Mouse (Mus musculus) neural tube, embryonic 12.5 days (tissue): ENCODE results near the gene Vmn1r84. TPM values are rescaled to one million over a fixed set of nuclear protein-coding genes. Genes with fewer than 3 reads are reported as not detected.

Source experiments
- ATAC-seq: fragments of 200-750 bp; cut with Nextera tagmentation; 2 replicates; pipeline ENCODE4 v1.8.0; 2017; ENCODE audit warnings: low read depth, mild to moderate bottlenecking, moderate TSS enrichment, moderate library complexity; ENCODE audit not compliant: low FRiP score
- H3K27ac ChIP-seq: fragments of 300-500 bp; sonication (generic); 2 replicates; pipeline ENCODE4 v1.5.1; 2016
- H3K27me3 ChIP-seq: fragments of 300-500 bp; sonication (generic); replicated peaks from 2 replicates; pipeline ENCODE4 v1.6.1; 2016; ENCODE audit warnings: mild to moderate bottlenecking
- H3K36me3 ChIP-seq: fragments of 300-500 bp; sonication (generic); 2 replicates; pipeline ENCODE4 v1.6.1; 2016; ENCODE audit warnings: mild to moderate bottlenecking
- H3K4me1 ChIP-seq: fragments of 300-500 bp; sonication (generic); 2 replicates; pipeline ENCODE4 v1.6.1; 2016
- H3K4me2 ChIP-seq: fragments of 300-500 bp; sonication (generic); replicated peaks from 2 replicates; pipeline ENCODE4 v1.6.1; 2016; ENCODE audit warnings: mild to moderate bottlenecking
- H3K4me3 ChIP-seq: fragments of 300-500 bp; sonication (generic); 2 replicates; pipeline ENCODE4 v1.5.1; 2016
- H3K9ac ChIP-seq: fragments of 300-500 bp; sonication (generic); 2 replicates; pipeline ENCODE4 v1.6.1; 2016; ENCODE audit warnings: mild to moderate bottlenecking
- H3K9me3 ChIP-seq: fragments of 300-500 bp; sonication (generic); 2 replicates; pipeline ENCODE4 v1.6.1; 2016; ENCODE audit warnings: mild to moderate bottlenecking
- WGBS: fragments of 180-500 bp; shearing (Covaris S2); methylation state at CpG from one replicate; pipeline ENCODE4 v1.1.7; 2016; 5-methylcytosine and 5-hydroxymethylcytosine counted together
- microRNA-seq: library from miRNA; unstranded; fragments of <30 nt; microRNA quantifications from one replicate; pipeline ENCODE4, GENCODE M21; 2017
- polyA plus RNA-seq: library from polyadenylated mRNA; unstranded; fragments of >200 nt; fragmentation: Nextera tagmentation; extraction: Ambion mirVana; gene quantifications from 2 replicates; pipeline ENCODE4 v1.2.1, GENCODE M21; 2016

Gene Vmn1r84
- polyA plus RNA-seq, result 0.05 TPM in 1 of 2 replicates, not detected in the other

DNA sequence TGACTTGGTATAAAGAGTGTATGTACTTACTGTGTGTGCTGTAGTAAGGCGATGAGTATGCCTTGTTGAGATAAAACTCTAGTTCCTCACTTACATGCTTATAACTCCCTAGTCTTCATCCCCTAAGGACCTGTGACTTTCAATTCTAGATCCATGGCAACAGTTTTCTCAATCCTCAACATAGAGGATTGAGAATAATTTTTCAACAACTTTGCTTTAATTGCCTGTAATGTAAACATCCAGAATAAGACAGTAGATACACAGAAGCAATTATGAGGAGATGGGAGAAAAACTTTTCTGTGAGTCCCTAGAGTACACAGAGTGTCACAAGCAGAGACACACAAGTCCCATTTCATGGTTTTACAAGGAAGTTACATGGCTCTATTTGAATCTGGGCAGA is at the start of gene Vmn1r84:
Vmn1r84 (minus strand) TSS at position 101 of the 400 bp plus-strand sequence.
- Histone ChIP-seq H3K9ac (no peak within 1 kb of the TSS), H3K4me3 (no peak within 1 kb of the TSS), H3K27ac (no peak within 1 kb of the TSS), H3K27me3 (no peaks in the 10 kb centered on the region), H3K9me3 (peaks cover 3% of the 10 kb centered on the region; the same call in 1 of the 2 replicates), H3K4me2 (no peak within 1 kb of the TSS), H3K4me1 (no peaks in the 10 kb centered on the region), H3K36me3 (no peaks in the 10 kb centered on the region)
- WGBS, result 69% methylated on average over 1 of the region's 1 CpGs
- no peak for ATAC-seq

DNA sequence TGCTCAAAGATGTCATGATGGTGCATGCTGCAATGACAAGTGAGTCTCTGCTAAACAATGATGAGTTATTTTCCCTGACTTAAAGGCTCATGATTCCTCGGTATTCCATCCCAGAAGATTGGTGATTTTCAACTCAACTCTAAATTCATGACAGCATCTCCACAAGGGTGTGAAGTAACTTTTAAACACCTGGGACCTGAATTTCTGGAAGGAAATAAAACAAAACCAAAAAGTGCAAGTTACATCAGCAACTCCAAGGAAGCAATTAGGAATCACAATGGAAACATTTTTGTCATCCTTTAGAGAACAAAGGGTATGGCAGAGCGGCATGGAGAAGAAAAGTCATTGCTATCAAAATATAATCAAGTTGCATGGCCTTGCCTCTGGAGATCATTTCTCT is 39.7 kb downstream of the Vmn1r84 start, which contains the start of gene Vmn1r83:
Vmn1r83 (minus strand) TSS at position 101 of the 400 bp plus-strand sequence.
- no peaks in the 10 kb centered on the region for H3K4me1 ChIP-seq
- no peak for ATAC-seq
- H3K27ac ChIP-seq, result no peak within 1 kb of the TSS
- WGBS, result 85% methylated on average over 2 of the region's 2 CpGs
- H3K27me3 ChIP-seq, result no peaks in the 10 kb centered on the region
- peaks cover 18% of the 10 kb centered on the region for H3K9me3 ChIP-seq
- no peak within 1 kb of the TSS for H3K4me3 ChIP-seq
- H3K4me2 ChIP-seq, result no peak within 1 kb of the TSS
- no peak within 1 kb of the TSS for H3K9ac ChIP-seq
- H3K36me3 ChIP-seq, result no peaks in the 10 kb centered on the region

Small RNA genes lying within 50 kb of the gene (microRNA-seq; reads per million reads assigned to microRNA genes)
- gene Gm23521, result not detected

Other genes with a start within 250 kb of the Vmn1r84 start
- not detected in 2 replicates for gene Vmn1r78, start 219.0 kb downstream of the Vmn1r84 start, polyA plus RNA-seq
- not detected in 2 replicates for gene Vmn1r79, start 198.0 kb downstream of the Vmn1r84 start, polyA plus RNA-seq
- gene Vmn1r80, start 180.0 kb downstream of the Vmn1r84 start, polyA plus RNA-seq, result not detected in 2 replicates
- not detected in 2 replicates for gene Vmn1r81, start 101.0 kb downstream of the Vmn1r84 start, polyA plus RNA-seq
- gene Vmn1r82, start 68.8 kb downstream of the Vmn1r84 start, polyA plus RNA-seq, result not detected in 2 replicates
- gene Vmn1r83, start 39.8 kb downstream of the Vmn1r84 start, polyA plus RNA-seq, result not detected in 2 replicates
- gene Zfp551, start 53.5 kb upstream of the Vmn1r84 start, polyA plus RNA-seq, result 4.9 and 5.3 TPM in 2 replicates
- 42.3 and 47.6 TPM in 2 replicates for gene Zfp606, start 109.0 kb upstream of the Vmn1r84 start, polyA plus RNA-seq
- not detected in 2 replicates for gene 2900092C05Rik, start 143.2 kb upstream of the Vmn1r84 start, polyA plus RNA-seq
- 0.08 TPM in 1 of 2 replicates, not detected in the other for gene Vmn2r53, start 239.5 kb upstream of the Vmn1r84 start, polyA plus RNA-seq